Mouse (Mus musculus): ENCODE measurements around the gene Gpc1. TPM values are rescaled to one million over a fixed set of nuclear protein-coding genes. Genes with fewer than 3 reads are reported as not detected.

The Gpc1 gene
- polyA plus RNA-seq (2017; shearing (Covaris generic)) = 1 to 10 TPM; 6.2 to 9.7 TPM

DNA sequence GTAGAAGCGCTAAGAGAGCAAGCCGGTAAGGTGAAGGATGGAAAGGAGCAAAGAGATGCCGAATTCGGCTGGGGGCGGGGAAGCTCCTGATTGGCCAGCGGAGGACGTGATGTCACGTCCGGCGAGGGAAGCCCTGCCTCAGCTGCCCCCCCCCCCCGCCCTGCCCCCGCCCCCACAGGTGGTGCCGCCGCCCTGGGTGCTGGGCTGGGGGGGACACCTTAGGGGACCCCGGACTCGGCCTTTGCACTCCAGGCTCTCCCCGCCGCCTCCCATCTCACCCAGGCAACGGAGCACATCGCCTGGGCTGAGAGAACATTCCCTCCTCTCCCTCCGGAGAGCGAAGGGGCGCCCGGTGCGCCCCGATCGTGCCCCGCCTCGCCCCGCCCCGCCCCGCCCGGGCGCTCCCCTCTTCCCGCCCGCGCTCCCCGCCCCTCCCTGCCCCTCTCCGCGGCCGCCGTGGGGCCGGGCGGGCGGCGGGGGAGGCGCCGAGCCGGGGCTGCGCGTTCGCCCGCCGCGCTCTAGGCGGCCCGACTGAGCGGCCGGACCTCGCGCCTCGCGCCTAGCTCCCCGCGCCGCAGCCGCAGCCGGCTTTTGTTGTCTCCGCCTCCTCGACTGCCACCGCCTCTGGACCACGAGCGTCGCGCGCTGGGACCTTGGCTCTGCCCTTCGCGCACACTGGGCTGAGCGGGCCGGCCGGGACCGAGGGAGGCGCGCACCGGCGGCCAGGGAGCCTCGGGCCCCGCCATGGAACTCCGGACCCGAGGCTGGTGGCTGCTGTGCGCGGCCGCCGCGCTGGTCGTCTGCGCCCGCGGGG lies at the start of gene Gpc1:
Gpc1 (plus strand) TSS at position 458 of the 814 bp plus-strand sequence.

DNA sequence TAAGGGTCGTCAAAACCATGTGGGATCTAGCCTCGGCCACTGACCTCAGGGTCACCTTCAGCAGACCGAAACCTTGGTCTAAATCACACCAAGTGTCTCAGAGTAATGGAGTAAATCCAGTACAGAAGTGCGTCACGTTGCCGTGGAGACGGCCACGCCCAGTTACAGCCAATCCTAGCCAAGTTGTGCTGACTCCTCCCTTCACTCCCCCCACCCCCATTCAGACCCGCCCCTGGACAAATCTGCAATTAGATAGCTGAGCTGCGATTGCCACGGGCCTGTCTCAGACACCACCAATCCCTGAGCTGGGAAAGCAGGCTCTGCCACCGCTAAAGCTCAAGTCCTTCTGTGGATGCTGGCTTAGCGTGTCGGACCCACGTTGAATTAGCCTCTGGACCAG lies 71.3 kb downstream of the Gpc1 start, which contains the start of gene Ankmy1:
Ankmy1 (minus strand) TSS at position 121 of the 400 bp plus-strand sequence.

DNA sequence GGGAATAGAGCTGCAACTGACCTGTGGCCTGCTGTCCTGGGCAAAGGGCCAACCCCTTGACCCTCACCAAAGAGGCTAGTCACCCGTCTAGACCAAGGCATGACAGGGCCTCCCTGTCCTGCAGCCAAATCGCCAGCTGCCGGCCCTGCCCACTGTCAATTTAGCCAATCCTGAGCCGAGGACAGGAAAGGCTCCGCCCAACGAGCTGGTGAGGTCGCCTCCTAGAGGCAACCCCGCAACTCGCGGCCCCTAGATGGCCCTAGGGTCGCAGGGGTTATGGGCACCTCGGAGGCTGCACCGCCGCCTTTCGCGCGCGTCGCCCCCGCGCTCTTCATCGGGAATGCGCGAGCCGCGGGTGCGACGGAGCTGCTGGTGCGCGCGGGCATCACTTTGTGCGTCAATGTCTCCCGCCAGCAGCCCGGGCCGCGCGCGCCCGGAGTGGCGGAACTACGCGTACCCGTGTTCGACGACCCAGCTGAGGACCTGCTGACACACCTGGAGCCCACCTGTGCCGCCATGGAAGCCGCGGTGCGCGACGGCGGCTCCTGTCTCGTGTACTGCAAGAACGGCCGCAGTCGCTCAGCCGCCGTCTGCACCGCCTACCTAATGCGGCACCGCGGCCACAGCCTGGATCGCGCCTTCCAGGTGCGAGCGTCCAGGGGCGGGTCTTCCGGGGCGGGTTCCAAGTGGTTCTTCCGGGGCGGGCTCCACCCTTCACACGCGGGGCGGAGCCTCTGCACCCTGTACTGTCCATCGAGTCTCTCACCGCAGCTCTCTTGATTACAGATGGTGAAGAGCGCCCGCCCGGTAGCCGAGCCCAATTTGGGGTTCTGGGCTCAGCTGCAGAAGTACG lies 75.6 kb downstream of the Gpc1 start, which contains the start of gene Dusp28:
Dusp28 (plus strand) TSS at position 203 of the 853 bp plus-strand sequence.

Other genes starting within 250 kb of the Gpc1 start
- gene Olfr1412, start 245.9 kb upstream of the Gpc1 start, polyA plus RNA-seq (2017; shearing (Covaris generic)) = not detected
- not detected for gene Olfr1411, start 237.2 kb upstream of the Gpc1 start, polyA plus RNA-seq (2017; shearing (Covaris generic))
- gene Olfr1410, start 225.9 kb upstream of the Gpc1 start, polyA plus RNA-seq (2017; shearing (Covaris generic)) = not detected
- 1 to 10 TPM in 1 of 2 experiments, not detected in 1; 3.3 TPM for gene Olfr12, start 213.9 kb upstream of the Gpc1 start, polyA plus RNA-seq (2017; shearing (Covaris generic))
- gene Cops9, start 189.7 kb upstream of the Gpc1 start, polyA plus RNA-seq (2017; shearing (Covaris generic)) = 100 to 1,000 TPM; 195 to 201 TPM
- gene Otos, start 182.8 kb upstream of the Gpc1 start, polyA plus RNA-seq (2017; shearing (Covaris generic)) = 1 to 10 TPM in 1 of 2 experiments, under 1 TPM in 1; 0.20 to 1.2 TPM
- 1 to 10 TPM in 1 of 2 experiments, under 1 TPM in 1; 0.36 to 6.9 TPM for gene Ankmy1, start 71.3 kb downstream of the Gpc1 start, polyA plus RNA-seq (2017; shearing (Covaris generic))
- 10 to 100 TPM in 1 of 2 experiments, 1 to 10 TPM in 1; 8.8 to 10.4 TPM for gene Dusp28, start 75.3 kb downstream of the Gpc1 start, polyA plus RNA-seq (2017; shearing (Covaris generic))
- gene Rnpepl1, start 79.1 kb downstream of the Gpc1 start, polyA plus RNA-seq (2017; shearing (Covaris generic)) = 100 to 1,000 TPM; 121 to 142 TPM
- gene Capn10, start 102.7 kb downstream of the Gpc1 start, polyA plus RNA-seq (2017; shearing (Covaris generic)) = 10 to 100 TPM; 14.3 to 20.1 TPM
- gene Gpr35, start 119.2 kb downstream of the Gpc1 start, polyA plus RNA-seq (2017; shearing (Covaris generic)) = 1 to 10 TPM; 1.0 to 2.0 TPM
- 1 to 10 TPM in 1 of 2 experiments, not detected in 1; 1.8 TPM for gene Aqp12, start 174.7 kb downstream of the Gpc1 start, polyA plus RNA-seq (2017; shearing (Covaris generic))

Measured in inflammation-experienced regulatory T-cells (primary cell).